Mouse (Mus musculus) heart, embryonic 15.5 days (tissue): ENCODE measurements around the gene Rpp25l. TPM values are rescaled to one million over a fixed set of nuclear protein-coding genes. Genes with fewer than 3 reads are reported as not detected.

Experiments
- ATAC-seq: fragments of 200-750 bp; cut with Nextera tagmentation; replicated peaks from 2 replicates; pipeline ENCODE4 v1.8.0; 2017; ENCODE audit warnings: low read depth, moderate TSS enrichment; ENCODE audit not compliant: insufficient number of reproducible peaks, insufficient read depth, low FRiP score
- H3K27ac ChIP-seq: fragments of 300-500 bp; sonication (generic); 2 replicates; pipeline ENCODE4 v1.5.1; 2015; ENCODE audit warnings: mild to moderate bottlenecking, inconsistent platforms
- H3K27me3 ChIP-seq: fragments of 300-500 bp; sonication (generic); 2 replicates; pipeline ENCODE4 v1.6.1; 2015; ENCODE audit warnings: inconsistent platforms
- H3K36me3 ChIP-seq: fragments of 300-500 bp; sonication (generic); 2 replicates; pipeline ENCODE4 v1.6.1; 2015; ENCODE audit warnings: mild to moderate bottlenecking, inconsistent platforms
- H3K4me1 ChIP-seq: fragments of 300-500 bp; sonication (generic); replicated peaks from 2 replicates; pipeline ENCODE4 v1.6.1; 2015; ENCODE audit warnings: inconsistent platforms
- H3K4me2 ChIP-seq: fragments of 300-500 bp; sonication (generic); 2 replicates; pipeline ENCODE4 v1.6.1; 2015; ENCODE audit warnings: inconsistent platforms, mild to moderate bottlenecking, moderate library complexity
- H3K4me3 ChIP-seq: fragments of 300-500 bp; sonication (generic); 2 replicates; pipeline ENCODE4 v1.5.1; 2015; ENCODE audit warnings: mild to moderate bottlenecking, inconsistent platforms
- H3K9ac ChIP-seq: fragments of 300-500 bp; sonication (generic); 2 replicates; pipeline ENCODE4 v1.6.1; 2015; ENCODE audit warnings: mild to moderate bottlenecking, inconsistent platforms
- H3K9me3 ChIP-seq: fragments of 300-500 bp; sonication (generic); replicated peaks from 2 replicates; pipeline ENCODE4 v1.6.1; 2016; ENCODE audit warnings: inconsistent platforms
- WGBS: fragments of 180-500 bp; shearing (Covaris S2); methylation state at CpG from one replicate; pipeline ENCODE4 v1.1.7; 2015; ENCODE audit warnings: mixed read lengths; 5-methylcytosine and 5-hydroxymethylcytosine counted together
- polyA plus RNA-seq: library from polyadenylated mRNA; unstranded; fragments of >200 nt; fragmentation: Nextera tagmentation; extraction: Ambion mirVana; gene quantifications from 2 replicates; pipeline ENCODE4 v1.2.1, GENCODE M21; 2015

Gene Rpp25l
- polyA plus RNA-seq, 1 experiment from 2014 or later, result 42.7 TPM

DNA sequence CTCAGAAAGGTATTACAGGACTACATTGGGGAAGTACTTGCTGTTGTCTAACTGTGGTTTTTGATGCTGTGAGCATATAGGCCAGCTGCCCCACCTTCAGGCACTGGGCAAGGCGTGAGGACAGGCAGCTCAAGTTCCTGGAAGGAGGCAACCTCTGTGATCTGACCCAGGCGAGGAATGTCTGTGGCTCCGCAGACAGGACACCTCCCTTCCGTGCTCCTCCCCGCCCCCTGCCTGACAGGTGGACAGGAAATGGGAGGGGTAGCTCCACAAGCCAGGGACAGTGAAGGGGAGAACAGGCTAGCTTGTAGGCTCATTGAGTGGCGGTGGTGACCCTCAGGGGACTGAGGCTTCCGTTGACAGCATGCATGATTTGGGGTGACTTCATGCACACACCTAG, 48.8 kb downstream of the Rpp25l start:
- H3K27ac ChIP-seq, result no peak overlapping the region
- 52% methylated on average over 7 of the region's 7 CpGs for WGBS
- H3K36me3 ChIP-seq, result no peaks in the 10 kb centered on the region
- no peak overlapping the region for H3K9ac ChIP-seq
- H3K4me1 ChIP-seq, result peaks cover 30% of the 10 kb centered on the region
- peaks cover 40% of the 10 kb centered on the region for H3K27me3 ChIP-seq
- no peak overlapping the region for H3K4me2 ChIP-seq
- no peak overlapping the region for H3K4me3 ChIP-seq
- no peaks in the 10 kb centered on the region for H3K9me3 ChIP-seq
- no peak for ATAC-seq

GRCm38 (mm10) chr4:41663614-41664013, 49.7 kb downstream of the Rpp25l start:
- H3K36me3 ChIP-seq, result no peaks in the 10 kb centered on the region
- WGBS, result 29% methylated on average over 9 of the region's 9 CpGs
- no peak overlapping the region for H3K4me3 ChIP-seq
- H3K4me2 ChIP-seq, result no peak overlapping the region
- H3K4me1 ChIP-seq, result peaks cover 35% of the 10 kb centered on the region
- no peaks in the 10 kb centered on the region for H3K9me3 ChIP-seq
- peaks cover 48% of the 10 kb centered on the region for H3K27me3 ChIP-seq
- no peak overlapping the region for H3K9ac ChIP-seq
- H3K27ac ChIP-seq, result no peak overlapping the region
- no peak for ATAC-seq

DNA sequence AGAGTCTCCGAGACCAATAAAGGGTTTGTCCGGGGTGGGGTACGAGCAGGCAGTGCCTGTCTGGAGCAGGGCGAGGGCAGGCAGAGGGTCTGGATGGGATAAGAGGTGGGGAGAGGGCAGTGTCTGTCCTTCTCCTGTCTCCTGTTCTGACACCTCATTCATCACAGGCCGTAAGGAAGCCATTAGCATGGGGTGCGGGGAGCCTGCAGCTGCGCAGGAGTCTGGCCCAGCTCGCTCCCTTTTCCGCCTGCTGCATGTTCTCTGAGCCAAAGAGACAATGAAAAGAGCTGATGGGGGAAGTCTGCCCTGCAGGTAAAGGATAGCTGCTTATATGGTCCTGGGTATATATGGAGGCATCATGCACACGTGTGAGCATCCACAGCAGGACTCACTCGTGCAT, 50.6 kb downstream of the Rpp25l start:
- no peak overlapping the region for H3K27ac ChIP-seq
- H3K27me3 ChIP-seq, result peaks cover 55% of the 10 kb centered on the region
- H3K9me3 ChIP-seq, result no peaks in the 10 kb centered on the region
- peaks cover 36% of the 10 kb centered on the region for H3K4me1 ChIP-seq
- H3K9ac ChIP-seq, result no peak overlapping the region
- no peak overlapping the region for H3K4me2 ChIP-seq
- H3K36me3 ChIP-seq, result no peaks in the 10 kb centered on the region
- 66% methylated on average over 11 of the region's 11 CpGs for WGBS
- no peak overlapping the region for H3K4me3 ChIP-seq
- ATAC-seq, result no peak

Other genes with a start within 250 kb of the Rpp25l start
- gene Kif24, start 248.6 kb downstream of the Rpp25l start, polyA plus RNA-seq, result 3.0 and 4.4 TPM in 2 replicates
- gene Nudt2, start 248.4 kb downstream of the Rpp25l start, polyA plus RNA-seq, result 37.1 and 38.5 TPM in 2 replicates
- 2.7 and 4.0 TPM in 2 replicates for gene AI464131, start 210.5 kb downstream of the Rpp25l start, polyA plus RNA-seq
- gene 1110017D15Rik, start 196.2 kb downstream of the Rpp25l start, polyA plus RNA-seq, result 0.77 and 0.95 TPM in 2 replicates
- 2.4 and 2.7 TPM in 2 replicates for gene Fam219a, start 144.0 kb downstream of the Rpp25l start, polyA plus RNA-seq
- gene Dnaic1, start 143.8 kb downstream of the Rpp25l start, polyA plus RNA-seq, result 1.5 and 3.8 TPM in 2 replicates
- gene Enho, start 73.2 kb downstream of the Rpp25l start, polyA plus RNA-seq, result 3.3 and 5.8 TPM in 2 replicates
- gene Cntfr, start 16.4 kb downstream of the Rpp25l start, polyA plus RNA-seq, result 2.0 and 3.9 TPM in 2 replicates
- 130 and 164 TPM in 2 replicates for gene Il11ra1, start 13.5 kb downstream of the Rpp25l start, polyA plus RNA-seq
- gene Dctn3, start 9.6 kb upstream of the Rpp25l start, polyA plus RNA-seq, result 122 and 125 TPM in 2 replicates
- not detected in 2 replicates for gene Arid3c, start 17.6 kb upstream of the Rpp25l start, polyA plus RNA-seq
- 54.8 and 59.2 TPM in 2 replicates for gene Galt, start 41.7 kb upstream of the Rpp25l start, polyA plus RNA-seq
- 41.7 and 60.3 TPM in 2 replicates for gene Sigmar1, start 42.6 kb upstream of the Rpp25l start, polyA plus RNA-seq
- 40.2 and 47.1 TPM in 2 replicates for gene Ccl27a, start 60.7 kb upstream of the Rpp25l start, polyA plus RNA-seq
- 11.5 and 20.4 TPM in 2 replicates for gene Gm21541, start 190.1 kb upstream of the Rpp25l start, polyA plus RNA-seq
- 1.9 and 2.5 TPM in 2 replicates for gene Gm20878, start 228.0 kb upstream of the Rpp25l start, polyA plus RNA-seq